Mouse (Mus musculus) kidney, postnatal 36 days (tissue): ENCODE data around the gene Arl6ip5.
A peak's percentile ranks its signal among the peaks of the same experiment; 100 is the strongest.

ENCODE experiments used
- DNase-seq, 2 experiments: peaks; one replicate each; pipeline ENCODE4 v3.0.0; 2021 to 2022; ENCODE audit warnings: mixed read lengths in 2 of 2

The Arl6ip5 gene

GRCm38 (mm10) chr6:97273777-97274176, 63.3 kb downstream of the Arl6ip5 start:
- no peak for DNase-seq

GRCm38 (mm10) chr6:97275760-97276159, 65.3 kb downstream of the Arl6ip5 start:
- DNase-seq, result no peak

GRCm38 (mm10) chr6:97276366-97276765, 65.9 kb downstream of the Arl6ip5 start:
- DNase-seq, result peak; percentile 43 to 48

- no peak for DNase-seq
These were observed 66.5 kb downstream of the Arl6ip5 start for GRCm38 (mm10) chr6:97276890-97277497.

- DNase-seq, result peak; percentile 88 to 89
These were observed 67.7 kb downstream of the Arl6ip5 start for GRCm38 (mm10) chr6:97278014-97278787.

GRCm38 (mm10) chr6:97278878-97279277, 68.4 kb downstream of the Arl6ip5 start:
- DNase-seq, result peak; percentile 63 to 69
